Mouse (Mus musculus): ENCODE measurements at regions not wholly inside any gene's neighbourhood (a gene's known extent, or its start where the extent isn't known, plus 50 kb on each side); places are given as distances from the start of the nearest gene placed in this dataset.

- peak; percentile 72 for TF ChIP-seq CTCF (conservative IDR thresholded peaks at IDR 0.05; ENCODE audit: low read length)
- no peak for TF ChIP-seq NANOG (IDR thresholded peaks at IDR 0.05; ENCODE audit: borderline replicate concordance, low read length)
- TF ChIP-seq POU5F1 (IDR thresholded peaks at IDR 0.05; ENCODE audit: borderline replicate concordance, low read length): no peak
Observed at GRCm38 (mm10) chr14:98750766-98751165, 243.4 kb downstream of the Rpl36a-ps1 start.
